Mouse (Mus musculus) erythroid progenitor cell, adult 5-6 weeks (primary cell): Measurements from ENCODE around the gene Lrp10. TPM values are rescaled to one million over a fixed set of nuclear protein-coding genes. Genes with fewer than 3 reads are reported as not detected.

Experiments used
- ATAC-seq: replicated peaks from 2 replicates; pipeline ENCODE4 v1.8.0; 2016; ENCODE audit warnings: moderate number of reproducible peaks, mild to moderate bottlenecking, moderate TSS enrichment, inconsistent platforms; ENCODE audit not compliant: poor library complexity, low FRiP score, severe bottlenecking
- total RNA-seq, 2 experiments: library from RNA; stranded (forward) in 1 of 2; stranded (reverse) in 1 of 2; fragments of 150-400 nt in 1 of 2; fragments of 186-747, 209-891 nt in 1 of 2; gene quantifications; 2 replicates each; pipeline versions ENCODE4 v1.2.3 to v1.2.4; 2015 to 2017; ENCODE audit warnings: low replicate concordance in 2 of 2

Gene Lrp10
- total RNA-seq, 2 experiments from 2014 or later = 21.0 to 38.6 TPM

- no peak for ATAC-seq
Measured at GRCm38 (mm10) chr14:54509774-54510173, 45.8 kb downstream of the Lrp10 start.

GRCm38 (mm10) chr14:54516710-54517310, 52.9 kb downstream of the Lrp10 start:
- ATAC-seq = peak; percentile 3; the same call in 1 of the 2 replicates

Other genes with a start within 250 kb of the Lrp10 start
- 91.2 and 103 TPM in 2 replicates for gene Dad1, start 210.0 kb upstream of the Lrp10 start, total RNA-seq (2015; ENCODE audit: low replicate concordance)
- gene Dad1, start 210.0 kb upstream of the Lrp10 start, total RNA-seq (2017; ENCODE audit: low replicate concordance) = 33.0 and 61.6 TPM in 2 replicates
- gene Abhd4, start 209.9 kb upstream of the Lrp10 start, total RNA-seq (2015; ENCODE audit: low replicate concordance) = 33.1 and 36.4 TPM in 2 replicates
- 11.3 and 24.4 TPM in 2 replicates for gene Abhd4, start 209.9 kb upstream of the Lrp10 start, total RNA-seq (2017; ENCODE audit: low replicate concordance)
- gene Olfr49, start 179.2 kb upstream of the Lrp10 start, total RNA-seq (2015; ENCODE audit: low replicate concordance) = not detected in 2 replicates
- gene Olfr49, start 179.2 kb upstream of the Lrp10 start, total RNA-seq (2017; ENCODE audit: low replicate concordance) = not detected in 2 replicates
- gene Oxa1l, start 103.3 kb upstream of the Lrp10 start, total RNA-seq (2015; ENCODE audit: low replicate concordance) = 13.3 and 21.0 TPM in 2 replicates
- 14.0 and 19.3 TPM in 2 replicates for gene Oxa1l, start 103.3 kb upstream of the Lrp10 start, total RNA-seq (2017; ENCODE audit: low replicate concordance)
- 1.7 and 2.5 TPM in 2 replicates for gene Slc7a7, start 46.4 kb upstream of the Lrp10 start, total RNA-seq (2015; ENCODE audit: low replicate concordance)
- 1.4 and 1.9 TPM in 2 replicates for gene Slc7a7, start 46.4 kb upstream of the Lrp10 start, total RNA-seq (2017; ENCODE audit: low replicate concordance)
- gene Mrpl52, start 37.2 kb upstream of the Lrp10 start, total RNA-seq (2015; ENCODE audit: low replicate concordance) = 74.6 and 93.1 TPM in 2 replicates
- gene Mrpl52, start 37.2 kb upstream of the Lrp10 start, total RNA-seq (2017; ENCODE audit: low replicate concordance) = 1.1 and 26.1 TPM in 2 replicates
- gene Mmp14, start 32.5 kb upstream of the Lrp10 start, total RNA-seq (2015; ENCODE audit: low replicate concordance) = 1.8 TPM in 1 of 2 replicates, not detected in the other
- gene Mmp14, start 32.5 kb upstream of the Lrp10 start, total RNA-seq (2017; ENCODE audit: low replicate concordance) = 1.4 and 1.7 TPM in 2 replicates
- not detected in 2 replicates for gene Rem2, start 12.0 kb downstream of the Lrp10 start, total RNA-seq (2015; ENCODE audit: low replicate concordance)
- not detected in 2 replicates for gene Rem2, start 12.0 kb downstream of the Lrp10 start, total RNA-seq (2017; ENCODE audit: low replicate concordance)
- gene Prmt5, start 53.4 kb downstream of the Lrp10 start, total RNA-seq (2015; ENCODE audit: low replicate concordance) = 9.6 and 11.5 TPM in 2 replicates
- gene Prmt5, start 53.4 kb downstream of the Lrp10 start, total RNA-seq (2017; ENCODE audit: low replicate concordance) = 7.4 and 8.2 TPM in 2 replicates
- gene Haus4, start 90.5 kb downstream of the Lrp10 start, total RNA-seq (2015; ENCODE audit: low replicate concordance) = 63.4 and 91.4 TPM in 2 replicates
- gene Haus4, start 90.5 kb downstream of the Lrp10 start, total RNA-seq (2017; ENCODE audit: low replicate concordance) = 43.3 and 75.6 TPM in 2 replicates
- 2.5 TPM in 1 of 2 replicates, not detected in the other for gene Ajuba, start 113.4 kb downstream of the Lrp10 start, total RNA-seq (2015; ENCODE audit: low replicate concordance)
- not detected in 2 replicates for gene Ajuba, start 113.4 kb downstream of the Lrp10 start, total RNA-seq (2017; ENCODE audit: low replicate concordance)
- 1.3 and 14.1 TPM in 2 replicates for gene 4931414P19Rik, start 141.9 kb downstream of the Lrp10 start, total RNA-seq (2015; ENCODE audit: low replicate concordance)
- 2.2 and 4.7 TPM in 2 replicates for gene 4931414P19Rik, start 141.9 kb downstream of the Lrp10 start, total RNA-seq (2017; ENCODE audit: low replicate concordance)
- gene Psmb5, start 153.9 kb downstream of the Lrp10 start, total RNA-seq (2015; ENCODE audit: low replicate concordance) = 44.9 and 56.2 TPM in 2 replicates
- 8.7 and 14.7 TPM in 2 replicates for gene Psmb5, start 153.9 kb downstream of the Lrp10 start, total RNA-seq (2017; ENCODE audit: low replicate concordance)
- not detected in 2 replicates for gene Psmb11, start 157.3 kb downstream of the Lrp10 start, total RNA-seq (2015; ENCODE audit: low replicate concordance)
- not detected in 2 replicates for gene Psmb11, start 157.3 kb downstream of the Lrp10 start, total RNA-seq (2017; ENCODE audit: low replicate concordance)
- not detected in 2 replicates for gene Gm17606, start 176.8 kb downstream of the Lrp10 start, total RNA-seq (2015; ENCODE audit: low replicate concordance)
- not detected in 2 replicates for gene Gm17606, start 176.8 kb downstream of the Lrp10 start, total RNA-seq (2017; ENCODE audit: low replicate concordance)
- gene Cdh24, start 177.2 kb downstream of the Lrp10 start, total RNA-seq (2015; ENCODE audit: low replicate concordance) = 1.4 and 2.1 TPM in 2 replicates
- gene Cdh24, start 177.2 kb downstream of the Lrp10 start, total RNA-seq (2017; ENCODE audit: low replicate concordance) = 2.8 and 14.1 TPM in 2 replicates
- 45.7 and 46.9 TPM in 2 replicates for gene 1700123O20Rik, start 222.1 kb downstream of the Lrp10 start, total RNA-seq (2015; ENCODE audit: low replicate concordance)
- gene 1700123O20Rik, start 222.1 kb downstream of the Lrp10 start, total RNA-seq (2017; ENCODE audit: low replicate concordance) = 16.3 and 29.4 TPM in 2 replicates
- 153 and 270 TPM in 2 replicates for gene Acin1, start 222.8 kb downstream of the Lrp10 start, total RNA-seq (2015; ENCODE audit: low replicate concordance)
- gene Acin1, start 222.8 kb downstream of the Lrp10 start, total RNA-seq (2017; ENCODE audit: low replicate concordance) = 381 and 431 TPM in 2 replicates
- not detected in 2 replicates for gene Gm29776, start 234.7 kb downstream of the Lrp10 start, total RNA-seq (2015; ENCODE audit: low replicate concordance)
- gene Gm29776, start 234.7 kb downstream of the Lrp10 start, total RNA-seq (2017; ENCODE audit: low replicate concordance) = not detected in 2 replicates
- gene Cebpe, start 248.0 kb downstream of the Lrp10 start, total RNA-seq (2015; ENCODE audit: low replicate concordance) = 14.7 and 25.9 TPM in 2 replicates
- 9.4 and 12.4 TPM in 2 replicates for gene Cebpe, start 248.0 kb downstream of the Lrp10 start, total RNA-seq (2017; ENCODE audit: low replicate concordance)